In genomic region chr6:114227378-114227777, GRCm38 (mm10) we compare ENCODE assay signal across 16 mouse cellular contexts. TPM values are rescaled to one million over a fixed set of nuclear protein-coding genes. Genes with fewer than 3 reads are reported as not detected.
DNase-seq lines count a peak whose midpoint lies in the region; ATAC-seq and TF ChIP-seq lines count a peak whose summit lies in the region.
"Had no signal": no experiment of that assay in that cellular context is flagged by ENCODE, and none has a peak within 500 bp of the region (broad histone marks: within the 10 kb centered on the region; RNA-seq: fewer than 3 reads in every experiment).

No protein-coding gene starts in this region.

- no peak for ATAC-seq in hindbrain, embryonic 13.5 days (ENCODE audit: low FRiP score)
- ATAC-seq in hindbrain, embryonic 11.5 days (ENCODE audit: low FRiP score) = no peak
- no peak for ATAC-seq in embryonic facial prominence, embryonic 11.5 days (replicated peaks; ENCODE audit: insufficient number of reproducible peaks, low FRiP score, low TSS enrichment, low read depth)
- ATAC-seq: CD4-positive, CD25-positive, alpha-beta regulatory T cell, adult 4 months; liver, embryonic 12.5 days had no signal

- TF ChIP-seq CTCF in brain, embryonic 14.5 days (IDR thresholded peaks at IDR 0.05; ENCODE audit: borderline replicate concordance, extremely low read depth, insufficient read depth, insufficient read length) = no peak

- intact Hi-C loops in heart, postnatal 36 days (cut with DNase I) = no loop called here

- H3K4me3 ChIP-seq in hindbrain, embryonic 13.5 days = no peak overlapping the region
- H3K4me3 ChIP-seq in hindbrain, embryonic 11.5 days (ENCODE audit: low read depth, low read length) = no peak overlapping the region
- H3K4me3 ChIP-seq in embryonic facial prominence, embryonic 11.5 days (ENCODE audit: low read depth, low read length) = no peak overlapping the region
- H3K4me3 ChIP-seq: liver, embryonic 12.5 days had no signal

- no peak for TF ChIP-seq POLR2A in brain, embryonic 14.5 days (IDR thresholded peaks at IDR 0.05; ENCODE audit: borderline replicate concordance, extremely low read depth, insufficient read depth, insufficient read length, poor library complexity, severe bottlenecking)

- peaks cover 11% of the 10 kb centered on the region for H3K4me1 ChIP-seq in hindbrain, embryonic 13.5 days (replicated peaks)
- no peaks in the 10 kb centered on the region for H3K4me1 ChIP-seq in hindbrain, embryonic 11.5 days (replicated peaks; ENCODE audit: control insufficient read depth, insufficient read depth, low read length)
- H3K4me1 ChIP-seq in embryonic facial prominence, embryonic 11.5 days (ENCODE audit: control insufficient read depth, insufficient read depth, low read length) = no peaks in the 10 kb centered on the region
- H3K4me1 ChIP-seq: liver, embryonic 12.5 days had no signal

- no peak overlapping the region for H3K27ac ChIP-seq in hindbrain, embryonic 13.5 days
- no peak overlapping the region for H3K27ac ChIP-seq in hindbrain, embryonic 11.5 days (ENCODE audit: low read depth, low read length)
- H3K27ac ChIP-seq in embryonic facial prominence, embryonic 11.5 days (replicated peaks; ENCODE audit: low read depth, low read length) = no peak overlapping the region
- H3K27ac ChIP-seq: liver, embryonic 12.5 days had no signal

- 0 out of 2 replicates have a peak overlapping the region, but pooled peaks have one; percentile 14 for H3K9ac ChIP-seq in hindbrain, embryonic 13.5 days
- no peak overlapping the region for H3K9ac ChIP-seq in hindbrain, embryonic 11.5 days (ENCODE audit: low read depth, low read length)
- no peak overlapping the region for H3K9ac ChIP-seq in embryonic facial prominence, embryonic 11.5 days (replicated peaks; ENCODE audit: low read length)
- H3K9ac ChIP-seq: liver, embryonic 12.5 days had no signal

- H3K4me2 ChIP-seq in hindbrain, embryonic 13.5 days = no peak overlapping the region
- H3K4me2 ChIP-seq in hindbrain, embryonic 11.5 days (replicated peaks; ENCODE audit: low read depth, low read length) = no peak overlapping the region
- no peak overlapping the region for H3K4me2 ChIP-seq in embryonic facial prominence, embryonic 11.5 days (ENCODE audit: low read depth, low read length)
- H3K4me2 ChIP-seq: liver, embryonic 12.5 days had no signal

- no peak for DNase-seq in hindbrain, embryonic 11.5 days (ENCODE audit: low spot score)
- peak; percentile 70 for DNase-seq in brain, embryonic 14.5 days (ENCODE audit: low read depth)
- peak; percentile 20 for DNase-seq in embryonic facial prominence, embryonic 11.5 days (ENCODE audit: low spot score)
- peak; percentile 53 for DNase-seq in mesoderm, embryonic 11.5 days (ENCODE audit: low read depth, low spot score)
- DNase-seq in yolk sac, embryonic 10.5 days (ENCODE audit: low spot score) = no peak
- DNase-seq in heart, adult 9 months (ENCODE audit: low spot score in 2 of 2) = no peak
- DNase-seq in heart, postnatal 36 days = no peak
- DNase-seq: cerebellum, adult 2 months; kidney, adult 9 months; right cerebral cortex, postnatal 4 days had no signal

- H3K36me3 ChIP-seq in hindbrain, embryonic 13.5 days = no peaks in the 10 kb centered on the region
- no peaks in the 10 kb centered on the region for H3K36me3 ChIP-seq in hindbrain, embryonic 11.5 days (ENCODE audit: control insufficient read depth, insufficient read depth, low read length)
- H3K36me3 ChIP-seq in embryonic facial prominence, embryonic 11.5 days (replicated peaks; ENCODE audit: control insufficient read depth, insufficient read depth, low read depth, low read length) = no peaks in the 10 kb centered on the region
- H3K36me3 ChIP-seq: liver, embryonic 12.5 days had no signal

- WGBS in hindbrain, embryonic 13.5 days = 2% methylated on average over 2 of the region's 2 CpGs
- 6% methylated on average over 2 of the region's 2 CpGs for WGBS in hindbrain, embryonic 11.5 days
- 2% methylated on average over 2 of the region's 2 CpGs for WGBS in embryonic facial prominence, embryonic 11.5 days

- 0 out of 2 replicates have a peak, but pooled peaks cover 5% of the 10 kb centered on the region for H3K27me3 ChIP-seq in hindbrain, embryonic 13.5 days
- H3K27me3 ChIP-seq in hindbrain, embryonic 11.5 days (ENCODE audit: control insufficient read depth, insufficient read depth, low read length) = no peaks in the 10 kb centered on the region
- H3K27me3 ChIP-seq in embryonic facial prominence, embryonic 11.5 days (ENCODE audit: control insufficient read depth, insufficient read depth, low read length) = no peaks in the 10 kb centered on the region
- H3K27me3 ChIP-seq: liver, embryonic 12.5 days had no signal

- no peaks in the 10 kb centered on the region for H3K9me3 ChIP-seq in hindbrain, embryonic 13.5 days
- no peaks in the 10 kb centered on the region for H3K9me3 ChIP-seq in hindbrain, embryonic 11.5 days (ENCODE audit: control insufficient read depth, low read length)
- H3K9me3 ChIP-seq in embryonic facial prominence, embryonic 11.5 days (replicated peaks; ENCODE audit: control insufficient read depth, low read length) = no peaks in the 10 kb centered on the region
- H3K9me3 ChIP-seq: liver, embryonic 12.5 days had no signal

RNA-seq across cellular contexts. Expression of gene Slc6a1, which starts 55.1 kb away (rescaled TPM):
- 78.0 and 87.2 TPM in 2 replicates for polyA plus RNA-seq in hindbrain, embryonic 13.5 days (2015; fragmentation: Nextera tagmentation; extraction: Ambion mirVana)
- polyA plus RNA-seq in hindbrain, embryonic 11.5 days (2014; fragmentation: Nextera tagmentation; extraction: Ambion mirVana) = 17.3 and 23.1 TPM in 2 replicates
- polyA plus RNA-seq in brain, embryonic 14.5 days (2012; rRNA removed) = 210 and 269 TPM in 2 replicates
- polyA plus RNA-seq in embryonic facial prominence, embryonic 11.5 days (2014; fragmentation: Nextera tagmentation; extraction: Ambion mirVana) = 2.7 and 3.0 TPM in 2 replicates
- under 1 TPM; 0.14 to 0.17 TPM for total RNA-seq in heart, postnatal 36 days (2021)
- total RNA-seq: hematopoietic stem cell, adult 5-6 weeks; neutrophil, adult 5-6 weeks had no signal
- polyA plus RNA-seq: liver, embryonic 12.5 days; stomach, embryonic 14.5 days had no signal

Comparison
In these comparisons a context has a peak if more than half of its experiments do, and no peak if none do; other contexts are left out.
1. DNase-seq: peak in brain, embryonic 14.5 days (single experiment), embryonic facial prominence, embryonic 11.5 days (single experiment) and mesoderm, embryonic 11.5 days (single experiment); none in hindbrain, embryonic 11.5 days (single experiment), yolk sac, embryonic 10.5 days (single experiment), heart, adult 9 months (0 of 2) and heart, postnatal 36 days (0 of 2).